Mouse (Mus musculus): ENCODE data around the gene Wdr89. TPM values are rescaled to one million over a fixed set of nuclear protein-coding genes. Genes with fewer than 3 reads are reported as not detected.
"Not testable (repeated sequence)": the region's sequence is repeated elsewhere in the genome, so short reads cannot be mapped to it uniquely, and the experiment has no call there.

Gene Wdr89
- total and polyA plus RNA-seq, 3 experiments: 10.2 to 33.0 (median 27.6) TPM

GRCm38 (mm10) chr12:75669258-75670106 lies at the start of gene Wdr89 (continued):
- no peak for TF ChIP-seq SMC3 (IDR thresholded peaks at IDR 0.05; ENCODE audit: low read depth, low read length)

DNA sequence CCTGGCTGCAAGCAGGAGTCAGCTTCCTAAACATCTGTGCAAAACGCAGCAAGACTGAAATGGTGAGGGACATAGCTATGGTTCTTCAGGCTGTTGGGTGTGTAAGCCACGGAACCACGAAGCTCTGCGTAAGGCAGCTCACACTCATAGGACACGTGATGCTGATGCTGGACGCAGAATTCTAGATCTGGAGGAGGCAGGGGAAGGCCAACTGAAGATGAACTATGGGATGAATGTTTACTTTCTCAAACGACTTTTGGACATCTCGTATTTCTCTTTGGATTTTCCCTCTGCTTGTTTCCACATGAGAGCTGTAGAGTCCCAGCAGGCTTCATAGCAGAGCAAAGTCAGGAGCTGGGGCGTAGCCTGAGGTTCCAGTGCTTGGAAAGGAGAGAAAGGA lies 44.3 kb upstream of the Wdr89 start:
- H3K79me2 ChIP-seq (replicated peaks; ENCODE audit: control insufficient read depth, extremely low read depth, insufficient read depth, poor library complexity, severe bottlenecking): no peaks in the 10 kb centered on the region; the same call in 1 of the 2 replicates
- H3K9ac ChIP-seq (ENCODE audit: insufficient read depth, low read depth): no peak overlapping the region
- H3K9me3 ChIP-seq (replicated peaks; ENCODE audit: low read length): no peaks in the 10 kb centered on the region
- H3K4me3 ChIP-seq (replicated peaks in 1 of 3; ENCODE audit: low read depth in 2 of 3, low read length in 2 of 3, poor library complexity in 1 of 3): no peak overlapping the region
- TF ChIP-seq SIN3A (IDR thresholded peaks at IDR 0.05; ENCODE audit: low read length): no peak
- H3K27ac ChIP-seq (ENCODE audit: insufficient read depth, low read depth): no peak overlapping the region
- H3K36me3 ChIP-seq (replicated peaks in 1 of 2; ENCODE audit: control insufficient read depth in 1 of 2, insufficient read depth in 1 of 2, low read length in 1 of 2): peaks cover 7 to 22% of the 10 kb centered on the region in 2 experiments
- in situ Hi-C loops (cut with MboI; ENCODE audit: low pct_ligation_motif_present, low pct_unique_long_range_greater_than_20kb, low sequenced_read_pairs): no loop called here
- H3K27me3 ChIP-seq (replicated peaks): no peaks in the 10 kb centered on the region
- no peaks in the 10 kb centered on the region; a peak in 1 of 4 replicates for H3K4me1 ChIP-seq (ENCODE audit: control insufficient read depth in 1 of 2, insufficient read depth in 2 of 2)
- DNase-seq (ENCODE audit: extremely low read depth): no peak
- no peak overlapping the region for H3K4me2 ChIP-seq (ENCODE audit: insufficient read depth, low read depth, poor library complexity, severe bottlenecking)
- dilution Hi-C loops (cut with MboI; ENCODE audit: extremely low pct_ligation_motif_present, extremely low pct_unique_long_range_greater_than_20kb, low sequenced_read_pairs): no loop called here

GRCm38 (mm10) chr12:75712905-75713304 lies 43.6 kb upstream of the Wdr89 start:
- H3K27me3 ChIP-seq (replicated peaks); dilution Hi-C loops (cut with MboI; ENCODE audit: extremely low pct_ligation_motif_present, extremely low pct_unique_long_range_greater_than_20kb, low sequenced_read_pairs); H3K4me1 ChIP-seq (ENCODE audit: control insufficient read depth in 1 of 2, insufficient read depth in 2 of 2); H3K79me2 ChIP-seq (replicated peaks; ENCODE audit: control insufficient read depth, extremely low read depth, insufficient read depth, poor library complexity, severe bottlenecking); H3K9me3 ChIP-seq (replicated peaks; ENCODE audit: low read length); H3K27ac ChIP-seq (ENCODE audit: insufficient read depth, low read depth); in situ Hi-C loops (cut with MboI; ENCODE audit: low pct_ligation_motif_present, low pct_unique_long_range_greater_than_20kb, low sequenced_read_pairs); H3K4me2 ChIP-seq (ENCODE audit: insufficient read depth, low read depth, poor library complexity, severe bottlenecking); H3K9ac ChIP-seq (ENCODE audit: insufficient read depth, low read depth); H3K4me3 ChIP-seq (replicated peaks in 1 of 3; ENCODE audit: low read depth in 2 of 3, low read length in 2 of 3, poor library complexity in 1 of 3); DNase-seq (ENCODE audit: extremely low read depth): not testable (repeated sequence)
- peaks cover 7 to 22% of the 10 kb centered on the region in 2 experiments for H3K36me3 ChIP-seq (replicated peaks in 1 of 2; ENCODE audit: control insufficient read depth in 1 of 2, insufficient read depth in 1 of 2, low read length in 1 of 2)

DNA sequence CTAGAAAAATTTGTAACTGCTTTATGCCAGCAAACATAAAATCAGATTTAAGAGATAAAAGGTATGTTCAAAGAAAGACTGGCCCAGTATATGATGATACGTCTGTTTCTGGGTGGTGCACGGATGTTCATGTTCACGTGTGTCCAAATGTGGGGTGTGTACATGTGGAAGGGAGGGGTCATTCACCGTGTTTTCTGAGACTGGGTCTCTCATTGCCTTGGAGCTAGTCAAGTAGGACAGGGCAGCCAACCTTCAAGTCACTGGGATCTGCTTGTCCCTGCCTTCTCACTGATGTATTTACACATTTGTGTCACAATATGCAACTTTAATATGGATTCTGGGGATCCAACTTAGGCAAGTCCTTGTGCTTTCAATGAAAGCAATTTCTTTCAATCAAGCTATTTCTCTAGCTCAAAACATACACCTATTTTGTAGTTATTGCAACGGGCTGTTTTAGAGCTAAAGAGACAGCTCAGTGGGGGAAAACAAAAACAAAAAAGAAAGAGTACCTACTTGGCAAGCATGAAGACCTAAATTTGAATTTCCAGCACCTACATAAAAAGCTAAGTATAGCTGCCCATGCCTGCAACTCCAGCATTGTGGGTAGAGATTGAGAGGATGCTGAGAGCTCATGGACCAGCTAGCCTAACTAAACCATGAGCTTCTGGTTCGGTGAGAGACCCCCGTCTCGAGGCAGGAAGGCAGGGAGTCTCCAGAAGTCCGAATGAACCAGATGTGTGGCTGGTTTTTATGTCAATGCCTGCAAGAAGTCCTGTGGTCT lies 41.4 kb upstream of the Wdr89 start:
- TF ChIP-seq MXI1 (IDR thresholded peaks at IDR 0.05; ENCODE audit: low read depth, low read length) (no peak), MEF2A (IDR thresholded peaks at IDR 0.05; ENCODE audit: borderline replicate concordance, low read depth, low read length) (no peak), GABPA (IDR thresholded peaks at IDR 0.05; ENCODE audit: insufficient replicate concordance, low read depth, low read length) (no peak), MAX (IDR thresholded peaks at IDR 0.05; ENCODE audit: low read length) (no peak), ETS1 (conservative IDR thresholded peaks at IDR 0.05; ENCODE audit: low read depth, low read length) (no peak), PAX5 (IDR thresholded peaks at IDR 0.05; ENCODE audit: low read length) (no peak), E2F4 (IDR thresholded peaks at IDR 0.05; ENCODE audit: insufficient replicate concordance, low read depth, low read length) (no peak), UBTF (IDR thresholded peaks at IDR 0.05; ENCODE audit: low read depth, low read length) (no peak), MYC (IDR thresholded peaks at IDR 0.05; ENCODE audit: low read depth, low read length) (no peak), POLR2A (IDR thresholded peaks at IDR 0.05; ENCODE audit: low read depth, low read length) (no peak), ZNF384 (IDR thresholded peaks at IDR 0.05; ENCODE audit: low read depth, low read length) (no peak), BHLHE40 (IDR thresholded peaks at IDR 0.05; ENCODE audit: low read depth, low read length) (no peak), CTCF (conservative IDR thresholded peaks at IDR 0.05 in 1 of 2, IDR thresholded peaks at IDR 0.05 in 1 of 2; ENCODE audit: low read depth in 2 of 2, low read length in 2 of 2) (no peak), RCOR1 (conservative IDR thresholded peaks at IDR 0.05; ENCODE audit: low read depth, low read length) (no peak), EP300 (IDR thresholded peaks at IDR 0.05; ENCODE audit: low read length) (no peak), CHD1 (IDR thresholded peaks at IDR 0.05; ENCODE audit: low read depth, low read length) (no peak), NRF1 (IDR thresholded peaks at IDR 0.05; ENCODE audit: low read depth, low read length) (no peak)
- no peak for DNase-seq (ENCODE audit: extremely low read depth)
- Histone ChIP-seq H3K9me3 (replicated peaks; ENCODE audit: low read length) (no peaks in the 10 kb centered on the region), H3K36me3 (replicated peaks in 1 of 2; ENCODE audit: control insufficient read depth in 1 of 2, insufficient read depth in 1 of 2, low read length in 1 of 2) (peaks cover 2 to 13% of the 10 kb centered on the region in 2 experiments), H3K4me3 (replicated peaks in 1 of 3; ENCODE audit: low read depth in 2 of 3, low read length in 2 of 3, poor library complexity in 1 of 3) (no peak overlapping the region), H3K27ac (ENCODE audit: insufficient read depth, low read depth) (no peak overlapping the region), H3K4me2 (ENCODE audit: insufficient read depth, low read depth, poor library complexity, severe bottlenecking) (no peak overlapping the region), H3K79me2 (replicated peaks; ENCODE audit: control insufficient read depth, extremely low read depth, insufficient read depth, poor library complexity, severe bottlenecking) (no peaks in the 10 kb centered on the region; the same call in 1 of the 2 replicates), H3K4me1 (ENCODE audit: control insufficient read depth in 1 of 2, insufficient read depth in 2 of 2) (no peaks in the 10 kb centered on the region; a peak in 1 of 4 replicates), H3K9ac (ENCODE audit: insufficient read depth, low read depth) (no peak overlapping the region), H3K27me3 (replicated peaks) (no peaks in the 10 kb centered on the region)
- dilution Hi-C loops (cut with MboI; ENCODE audit: extremely low pct_ligation_motif_present, extremely low pct_unique_long_range_greater_than_20kb, low sequenced_read_pairs): no loop called here
- in situ Hi-C loops (cut with MboI; ENCODE audit: low pct_ligation_motif_present, low pct_unique_long_range_greater_than_20kb, low sequenced_read_pairs): no loop called here

Measured in CH12.LX (cell line).